Mouse (Mus musculus) cerebral cortex, adult 2 months (tissue): Measurements from ENCODE around the gene Nr2e3.

ENCODE experiments used
- WGBS: fragments of 180-500 bp; shearing (Covaris S2); methylation state at CpG from one replicate; pipeline ENCODE4 v1.1.7; 2018; 5-methylcytosine and 5-hydroxymethylcytosine counted together

Nr2e3 gene

DNA sequence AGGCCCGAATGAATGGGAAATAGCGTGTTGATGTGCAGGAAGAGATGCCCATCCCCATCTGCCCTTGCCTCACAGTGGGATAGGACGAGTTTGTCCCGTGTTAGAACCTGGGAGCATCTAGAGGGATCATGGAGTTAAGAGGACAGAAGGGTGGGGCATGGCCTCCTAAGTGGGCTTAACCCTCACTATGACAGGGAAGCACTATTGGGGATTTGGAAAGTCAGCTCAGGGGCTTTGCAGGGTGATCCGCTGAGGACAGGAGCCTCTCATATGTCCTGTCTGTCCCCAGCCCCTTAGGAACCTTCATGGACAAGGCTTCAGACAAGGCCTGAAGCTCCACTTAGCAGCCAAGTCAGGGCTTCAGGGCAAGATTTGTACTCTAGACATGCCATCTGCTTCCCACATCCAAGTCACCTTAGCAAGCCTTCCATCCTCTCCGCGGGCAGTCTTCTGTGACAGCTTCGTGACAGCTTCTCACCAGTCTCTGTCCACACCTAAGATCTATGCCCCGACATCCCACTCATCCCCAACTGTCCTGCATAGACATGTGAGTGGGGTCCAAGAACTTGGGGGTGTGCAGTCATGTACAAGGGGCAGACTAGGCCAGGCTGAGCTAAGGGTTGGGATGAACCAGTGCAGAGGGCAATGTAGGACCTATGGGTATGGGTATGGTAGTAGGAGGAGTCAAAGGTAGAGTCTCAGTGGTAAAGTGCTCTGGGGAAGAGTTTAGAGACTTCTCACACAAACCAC lies 9.3 kb downstream of the Nr2e3 start:
- WGBS: 94% methylated on average over 9 of the region's 9 CpGs

DNA sequence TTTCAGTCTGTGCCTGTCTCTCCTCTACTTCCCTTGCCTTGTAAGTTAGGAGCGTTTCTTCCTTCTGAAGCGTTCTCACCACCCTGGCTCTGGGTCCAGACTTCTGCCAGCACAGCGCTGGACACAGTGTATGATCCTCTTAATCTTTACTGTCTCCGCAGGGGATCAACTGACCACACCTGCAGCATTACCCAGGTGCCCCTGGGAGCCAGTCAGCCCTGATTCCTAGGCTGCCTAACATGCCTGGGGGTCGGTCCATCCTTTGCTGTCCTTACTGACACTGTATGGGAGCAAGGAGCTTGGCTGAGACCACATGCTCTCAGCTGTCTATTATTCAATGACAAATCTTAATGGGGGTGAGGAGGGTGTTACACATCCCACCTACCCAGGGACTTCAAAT lies 10.5 kb downstream of the Nr2e3 start:
- 95% methylated on average over 5 of the region's 5 CpGs for WGBS

DNA sequence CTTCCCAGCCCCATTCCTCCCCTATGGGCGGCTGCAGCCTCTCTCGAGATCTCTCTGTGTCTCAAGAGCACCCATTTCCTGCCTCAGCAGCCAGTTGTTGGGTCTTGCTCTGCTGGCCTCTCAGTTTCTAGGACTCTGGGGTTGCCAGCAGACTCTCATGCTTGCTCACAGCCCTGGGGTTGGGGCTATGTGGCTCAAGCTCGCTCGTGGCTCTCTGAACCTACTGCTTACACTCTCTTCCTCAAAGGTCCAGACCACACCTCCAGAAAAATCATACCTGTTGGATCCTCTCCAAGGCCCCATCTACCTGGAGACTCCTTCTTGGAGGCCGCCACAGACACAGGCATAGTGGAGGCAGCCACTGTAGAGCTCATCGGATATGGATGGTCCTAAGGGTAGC lies 10.9 kb downstream of the Nr2e3 start:
- WGBS: 88% methylated on average over 6 of the region's 6 CpGs

DNA sequence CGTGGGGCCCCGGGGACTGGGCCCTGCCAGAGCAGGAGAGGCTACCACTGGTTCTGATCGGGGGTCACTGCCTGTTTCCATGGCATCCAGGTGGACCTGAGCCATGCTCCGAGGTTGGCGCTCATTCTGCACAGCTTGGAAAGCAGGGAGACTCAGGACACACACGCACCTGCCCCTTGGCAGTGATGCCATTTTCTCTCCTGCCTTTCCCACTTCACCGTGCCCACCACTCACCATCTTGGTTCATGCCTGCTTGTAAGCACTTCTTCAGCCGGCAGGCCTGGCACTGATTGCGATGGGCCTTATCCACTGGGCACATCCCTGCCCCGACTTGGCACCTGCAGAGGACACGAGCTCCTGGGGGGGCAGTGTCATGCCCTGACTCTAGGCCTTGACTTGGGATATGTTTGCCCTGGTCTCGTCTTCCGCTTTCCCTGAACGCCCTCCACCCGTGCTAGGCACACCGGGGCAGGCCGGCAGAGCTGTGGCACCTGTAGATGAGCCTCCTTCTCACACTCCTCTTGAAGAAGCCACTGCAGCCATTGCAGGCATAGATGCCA lies 11.7 kb downstream of the Nr2e3 start:
- WGBS: 92% methylated on average over 17 of the region's 17 CpGs

DNA sequence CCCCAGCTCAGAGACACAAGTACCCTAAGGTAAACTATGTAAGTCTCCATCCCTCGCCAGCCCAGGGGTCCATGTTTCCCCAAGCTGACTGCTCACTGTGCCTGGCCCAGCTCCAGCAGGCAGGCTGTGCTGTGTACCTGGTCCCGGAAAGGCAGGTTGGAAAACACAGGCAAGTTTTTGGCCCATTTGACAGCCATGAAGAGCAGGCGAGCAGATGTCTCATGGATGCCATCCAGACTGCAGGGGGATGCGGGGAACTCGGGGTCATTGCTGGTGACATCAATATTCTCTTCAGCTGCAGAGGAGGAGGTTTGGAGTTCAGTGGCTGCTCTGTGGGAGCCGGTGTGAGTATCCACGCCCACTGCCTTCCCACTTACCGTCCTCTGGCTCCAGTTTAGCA lies 12.2 kb downstream of the Nr2e3 start:
- 73% methylated on average over 8 of the region's 8 CpGs for WGBS

DNA sequence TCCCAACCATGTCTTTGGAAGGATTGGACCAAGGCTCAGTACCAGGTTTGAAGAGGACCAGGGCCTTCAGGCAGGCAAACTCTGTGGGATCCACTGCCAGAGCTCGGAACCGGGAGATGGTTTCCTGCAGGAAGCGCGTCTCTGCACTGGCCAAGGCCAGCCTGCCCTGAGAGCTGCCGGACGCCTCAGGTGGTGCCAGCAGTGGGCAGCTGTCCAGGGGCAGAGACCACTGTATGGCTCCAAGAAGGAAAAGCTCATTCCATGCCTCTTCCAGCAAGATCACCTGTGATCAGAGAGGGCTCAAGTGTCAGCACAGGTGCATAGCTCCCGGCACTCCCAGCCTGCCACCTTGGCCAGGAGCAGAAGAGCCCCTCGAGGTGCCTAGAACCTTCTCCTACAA lies 13.2 kb downstream of the Nr2e3 start:
- 73% methylated on average over 8 of the region's 8 CpGs for WGBS

DNA sequence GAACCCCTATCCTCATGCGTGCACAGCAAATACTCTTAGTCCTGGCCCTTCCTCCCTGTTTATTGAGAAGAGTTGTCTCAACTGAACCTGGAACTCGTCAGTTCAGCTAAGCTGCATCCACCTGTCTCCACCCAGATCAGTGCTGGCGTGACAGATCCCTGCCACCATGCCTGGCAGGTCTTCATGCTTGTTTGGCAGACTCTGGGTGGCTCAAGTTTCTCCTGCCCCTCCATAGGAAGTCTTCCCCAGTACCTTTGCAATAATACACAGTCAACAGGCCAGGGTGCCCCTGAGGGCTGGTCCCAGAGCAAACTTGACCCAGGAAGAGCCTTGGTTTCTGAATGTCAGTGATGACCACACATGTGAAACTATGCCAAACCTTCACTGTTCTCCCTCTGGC lies 15.2 kb downstream of the Nr2e3 start:
- 95% methylated on average over 3 of the region's 3 CpGs for WGBS

DNA sequence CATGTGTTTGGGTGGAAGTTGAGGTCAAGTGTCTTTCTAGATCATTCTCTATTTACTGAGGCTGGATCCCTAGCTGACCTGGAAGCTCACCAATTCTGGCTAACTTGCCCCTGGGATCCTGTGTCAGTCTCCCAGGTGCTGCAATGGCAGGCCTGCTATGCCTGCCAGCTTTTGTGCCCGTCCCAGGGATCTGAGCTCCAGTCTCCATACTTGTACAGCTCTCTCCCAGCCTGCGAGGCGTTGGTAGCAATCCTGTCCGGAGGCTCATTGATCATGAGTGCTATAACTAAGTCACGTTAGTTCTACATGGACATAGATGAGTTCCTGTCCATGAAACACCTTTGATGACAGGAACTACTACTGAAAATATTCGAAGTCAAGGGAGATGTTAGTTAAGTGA lies 16.6 kb downstream of the Nr2e3 start:
- 93% methylated on average over 6 of the region's 6 CpGs for WGBS

DNA sequence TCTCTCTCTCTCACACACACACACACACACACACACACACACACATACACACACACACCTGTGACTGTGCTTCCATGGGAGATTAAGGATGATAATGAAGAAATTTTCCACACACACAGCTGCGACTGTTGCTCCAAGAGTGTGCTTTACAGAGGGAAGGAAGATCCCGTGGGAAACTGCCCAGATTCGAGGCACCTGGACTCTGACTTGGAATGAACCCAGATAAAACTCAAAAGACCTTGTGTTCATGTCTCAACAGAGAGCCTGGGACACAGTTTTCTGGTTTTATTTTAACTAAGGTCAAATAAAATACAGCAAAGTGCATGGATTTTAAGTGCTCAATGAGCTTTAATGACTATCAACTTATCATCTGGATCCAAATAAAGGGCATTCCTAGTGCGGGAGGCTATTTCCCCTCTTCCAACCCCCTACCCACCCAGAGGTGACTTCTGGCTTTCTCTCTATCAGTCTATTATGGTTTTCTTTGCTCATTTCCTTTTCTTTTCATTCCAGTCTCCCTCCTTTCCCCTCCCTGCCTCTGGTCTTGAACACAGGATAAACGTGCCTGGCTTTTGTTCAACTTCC lies 17.9 kb downstream of the Nr2e3 start:
- WGBS: 55% methylated on average over 5 of the region's 5 CpGs

DNA sequence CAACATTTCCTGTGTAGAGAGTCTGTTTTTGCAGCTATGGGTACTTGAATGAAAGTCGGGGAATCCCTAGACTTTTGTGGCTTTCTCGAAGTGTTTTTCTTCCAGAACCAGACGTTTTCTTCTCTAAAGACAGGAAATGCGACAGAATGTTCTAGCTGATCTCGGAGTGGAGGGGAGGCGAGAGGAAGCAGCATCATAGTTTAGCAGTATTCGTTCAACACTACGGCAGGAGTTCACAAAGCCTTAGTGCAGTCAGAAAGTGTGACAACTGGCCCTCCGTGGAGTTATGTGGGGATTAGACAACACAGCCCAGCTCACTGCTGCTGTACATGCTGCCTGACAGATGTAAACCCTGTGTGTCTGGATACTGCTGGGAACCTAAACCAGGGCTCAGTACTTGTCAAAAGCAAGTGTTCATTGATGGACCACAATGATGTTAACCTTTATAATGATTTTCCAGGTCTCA lies 18.5 kb downstream of the Nr2e3 start:
- 56% methylated on average over 9 of the region's 9 CpGs for WGBS

DNA sequence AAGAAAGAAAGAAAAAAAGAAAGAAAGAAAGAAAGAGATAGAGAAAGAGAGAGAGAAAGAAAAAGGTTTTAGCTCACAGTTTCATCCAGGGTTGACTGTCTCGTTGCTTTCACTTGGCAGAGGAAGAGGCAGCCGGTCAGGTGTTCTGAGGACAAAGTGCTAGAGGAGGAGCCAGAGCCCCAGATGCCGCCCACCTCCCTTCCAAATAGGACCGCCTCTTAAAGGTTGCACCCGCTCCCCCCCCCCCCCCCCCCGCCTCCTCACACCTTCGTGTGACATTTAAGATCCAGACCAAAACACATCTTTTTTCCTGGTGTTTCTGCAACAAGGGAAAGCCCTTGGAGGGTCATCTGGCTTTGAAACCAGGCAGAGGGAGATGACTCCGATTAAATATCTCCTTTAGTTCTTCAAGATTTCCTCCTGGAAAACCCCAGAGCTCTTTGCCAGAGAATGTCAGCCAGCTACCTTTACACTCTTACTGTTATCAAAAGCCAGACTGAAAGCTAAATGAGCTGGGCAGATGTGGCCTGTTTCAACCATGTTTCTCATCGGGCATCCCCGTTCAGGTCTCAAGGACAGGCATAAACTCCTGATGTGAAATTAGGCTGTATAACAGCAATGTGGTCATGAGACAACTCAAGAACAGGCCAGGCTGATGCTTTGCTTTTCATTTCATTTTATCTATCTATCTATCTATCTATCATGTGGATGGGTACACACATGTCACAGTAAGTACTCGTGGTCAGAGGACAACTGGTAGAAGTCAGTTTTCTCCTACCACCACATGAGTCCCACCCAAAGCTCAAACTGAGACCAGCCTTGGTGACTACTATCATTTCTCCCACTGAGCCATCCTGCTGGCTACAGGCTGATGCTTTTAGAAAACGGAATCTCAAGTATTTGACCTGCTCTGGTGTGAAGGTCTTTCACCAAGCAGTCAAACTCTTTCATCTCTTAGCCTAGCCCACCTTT lies 19.3 kb downstream of the Nr2e3 start:
- WGBS: 79% methylated on average over 12 of the region's 12 CpGs

DNA sequence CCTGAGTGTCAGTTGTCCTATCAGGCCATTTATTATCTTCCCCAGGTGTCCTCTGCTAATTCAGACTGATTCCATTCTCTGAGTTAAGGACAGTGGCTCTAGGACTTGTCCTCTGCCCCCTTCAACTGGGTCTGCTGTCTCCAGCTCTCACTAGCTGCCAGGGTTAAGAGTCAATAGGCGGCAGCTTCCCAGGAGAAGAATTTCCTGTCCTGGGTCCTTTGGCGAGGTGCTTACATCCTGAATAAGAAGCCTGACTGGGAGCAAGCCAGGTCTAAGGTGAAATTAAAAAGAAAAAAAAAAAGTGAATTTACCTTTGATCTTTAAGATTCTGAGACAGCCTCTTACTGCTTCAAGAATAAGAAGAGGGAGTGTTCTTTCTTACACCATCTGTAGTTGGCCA lies 20.8 kb downstream of the Nr2e3 start:
- WGBS: 81% methylated on average over 2 of the region's 2 CpGs

DNA sequence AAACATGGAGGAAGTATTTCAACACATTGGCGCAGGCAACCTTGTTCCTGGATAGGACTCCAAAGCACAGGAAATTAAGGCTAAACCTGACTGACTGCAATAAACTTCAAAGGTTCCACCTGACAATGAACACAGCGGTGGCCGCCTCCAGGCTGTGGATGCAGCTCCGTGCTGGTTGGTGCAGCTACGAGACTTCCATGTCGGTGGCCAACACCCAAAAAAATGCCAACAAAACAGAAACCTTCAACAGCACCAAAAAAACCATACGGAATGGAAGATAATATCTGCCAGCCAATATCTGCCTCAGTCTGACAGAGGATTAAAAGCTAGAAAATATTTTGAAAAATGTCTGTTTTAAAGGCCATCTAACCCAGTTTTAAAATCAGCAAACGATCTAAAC lies 21.9 kb downstream of the Nr2e3 start:
- WGBS: 81% methylated on average over 8 of the region's 8 CpGs

DNA sequence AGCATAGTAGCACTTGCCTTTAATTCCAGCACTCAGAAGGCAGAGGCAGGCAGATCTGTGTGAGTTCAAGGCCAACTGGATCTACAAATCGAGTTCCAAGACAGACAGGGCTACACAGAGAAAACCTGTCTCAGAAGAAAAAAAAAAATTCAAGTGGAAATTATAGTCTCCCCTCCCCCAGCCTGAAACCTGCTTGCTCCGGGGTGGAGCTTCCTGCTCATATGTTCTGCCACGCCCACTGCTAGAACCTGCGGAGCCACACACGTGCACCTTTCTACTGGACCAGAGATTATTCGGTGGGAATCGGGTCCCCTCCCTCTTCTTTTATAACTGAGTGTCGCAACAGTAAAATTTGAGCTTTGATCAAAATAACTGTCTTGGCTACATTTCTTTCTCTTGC lies 24.6 kb downstream of the Nr2e3 start:
- WGBS: 78% methylated on average over 8 of the region's 8 CpGs

DNA sequence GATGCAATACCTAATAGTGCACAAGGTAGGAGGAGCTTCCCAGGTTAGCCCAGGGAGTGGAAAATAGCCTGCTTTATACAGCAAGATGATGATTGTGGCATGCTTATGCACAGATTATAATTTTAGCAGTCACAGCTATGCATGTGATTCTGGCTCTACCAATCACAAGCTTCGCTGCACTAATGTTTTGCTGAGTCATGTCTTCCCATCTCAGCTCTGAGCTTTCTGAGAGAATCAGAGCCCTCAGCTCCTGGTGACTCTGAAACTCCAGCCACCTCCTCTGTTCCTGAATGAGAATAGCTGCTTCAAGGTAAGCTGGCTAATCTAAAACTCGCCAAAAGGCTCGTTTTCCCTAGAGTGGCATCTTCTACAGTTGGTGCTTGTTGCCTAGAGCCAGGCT lies 30.2 kb downstream of the Nr2e3 start:
- WGBS: 61% methylated on average over 3 of the region's 3 CpGs

DNA sequence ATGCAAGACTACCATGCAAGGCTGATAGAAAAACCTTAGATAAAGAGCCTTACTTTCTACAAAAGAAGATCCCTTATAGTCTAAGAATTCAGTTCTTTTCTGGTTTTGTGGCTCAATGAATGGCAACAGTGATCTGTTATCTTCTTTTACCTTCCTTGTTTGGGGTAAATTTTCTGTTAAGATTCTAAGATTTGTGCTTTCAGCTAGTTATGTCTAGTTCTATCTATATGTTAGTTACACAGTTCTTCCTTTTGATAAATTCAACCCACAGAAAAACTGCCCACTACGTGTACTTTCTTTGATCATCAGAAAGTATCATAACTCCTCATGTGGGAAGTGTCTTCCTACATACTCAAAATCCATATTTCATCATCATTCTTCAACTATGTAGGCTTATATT lies 45.7 kb downstream of the Nr2e3 start:
- WGBS: 91% methylated on average over 1 of the region's 1 CpGs

DNA sequence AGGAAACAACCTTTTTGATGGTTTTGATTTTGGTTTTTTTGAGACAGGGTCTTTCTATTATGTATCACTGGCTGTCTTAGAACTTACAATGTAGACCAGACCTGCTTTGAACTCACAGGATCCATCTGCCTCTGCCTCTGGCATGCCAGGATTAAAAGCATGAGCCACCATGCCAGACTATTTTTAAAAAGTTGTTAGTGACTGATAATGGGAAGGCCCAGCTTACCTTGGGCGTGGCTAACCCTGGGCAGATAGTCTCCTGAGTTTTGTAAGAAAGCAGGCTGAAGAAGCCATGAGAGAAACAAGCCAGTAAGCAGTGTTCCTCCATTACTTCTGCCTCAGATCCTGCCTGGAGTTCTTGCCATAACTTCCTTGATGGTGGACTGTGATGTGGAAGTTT lies 57.1 kb downstream of the Nr2e3 start:
- 92% methylated on average over 1 of the region's 1 CpGs for WGBS
